Mouse (Mus musculus) ES-E14 (cell line): ENCODE data around the gene Fam104a.

Source experiments
- HCFC1 ChIP-seq: IDR thresholded peaks from 2 replicates; pipeline ENCODE4 v1.6.1; 2012; ENCODE audit warnings: low read length, inconsistent platforms, borderline replicate concordance; ENCODE audit not compliant: insufficient read depth
- MAFK ChIP-seq: IDR thresholded peaks from 2 replicates; pipeline ENCODE4 v1.6.1; 2014; ENCODE audit warnings: mild to moderate bottlenecking, low read depth, low read length, inconsistent platforms; ENCODE audit not compliant: insufficient read depth
- ZC3H11A ChIP-seq: IDR thresholded peaks from 2 replicates; pipeline ENCODE4 v1.6.1; 2012; ENCODE audit warnings: low read depth, mild to moderate bottlenecking, inconsistent platforms, low read length, borderline replicate concordance
- ZNF384 ChIP-seq: IDR thresholded peaks from 2 replicates; pipeline ENCODE4 v1.6.1; 2012; ENCODE audit warnings: low read depth, low read length, inconsistent platforms

DNA sequence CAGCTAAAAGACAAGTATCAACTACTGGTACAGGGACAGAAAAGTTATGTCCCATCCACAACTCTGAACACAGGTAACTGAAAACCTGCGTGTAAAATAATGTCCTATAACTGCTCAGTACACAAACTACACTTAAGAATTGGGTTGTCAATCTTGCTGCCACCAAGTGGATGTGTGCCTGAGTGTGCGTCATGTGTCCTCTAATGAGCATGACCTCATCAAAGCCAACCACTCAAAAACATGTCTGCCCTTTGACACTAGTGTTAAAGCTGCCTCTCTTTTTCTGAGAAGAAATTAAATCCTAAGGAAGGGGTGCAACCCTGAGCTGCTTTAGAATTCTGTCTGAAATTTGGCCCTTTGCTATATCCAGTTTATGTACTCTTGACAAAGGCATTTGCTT, 19.7 kb downstream of the Fam104a start:
- TF ChIP-seq ZNF384 = no peak
- no peak for TF ChIP-seq MAFK
- TF ChIP-seq HCFC1 = no peak
- TF ChIP-seq ZC3H11A = no peak
